Mouse (Mus musculus): ENCODE measurements around the gene Pym1.
A peak's percentile ranks its signal among the peaks of the same experiment; 100 is the strongest.
"Not testable (repeated sequence)": the region's sequence is repeated elsewhere in the genome, so short reads cannot be mapped to it uniquely, and the experiment has no call there.

Pym1 gene

DNA sequence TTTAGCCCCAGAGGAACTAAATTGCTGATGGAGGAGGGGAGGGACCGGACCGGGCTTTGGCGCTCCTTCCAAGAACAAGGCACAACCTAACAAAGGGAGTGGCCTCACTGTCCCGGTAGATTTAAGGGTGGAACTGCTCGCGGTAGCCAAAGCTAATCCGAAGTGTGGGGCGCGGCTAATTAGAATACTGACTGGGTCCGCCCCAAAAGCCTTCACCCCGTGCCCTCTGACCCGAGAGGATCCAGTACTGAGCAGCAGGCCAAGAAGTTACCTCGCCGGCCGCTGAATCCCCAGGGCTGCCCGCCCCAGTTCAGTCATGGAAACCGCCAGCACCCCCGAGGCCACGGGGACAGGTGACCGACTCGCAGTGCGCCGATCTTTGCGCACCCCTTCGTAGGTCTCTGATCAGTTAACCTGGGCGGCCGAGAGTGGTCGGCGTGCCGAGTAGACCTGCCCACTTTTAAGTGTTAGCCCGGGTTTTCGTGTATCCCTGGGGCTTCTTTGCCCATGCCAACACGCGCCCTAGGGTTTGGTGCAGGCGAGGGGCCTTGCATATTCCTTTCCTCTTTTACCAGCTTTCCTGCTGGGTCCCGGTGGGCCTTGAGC, at the start of gene Pym1:
Gene Pym1 (plus strand): TSS at position 244 of the 606 bp plus-strand sequence.
- DNase-seq, result peak; percentile 76

DNA sequence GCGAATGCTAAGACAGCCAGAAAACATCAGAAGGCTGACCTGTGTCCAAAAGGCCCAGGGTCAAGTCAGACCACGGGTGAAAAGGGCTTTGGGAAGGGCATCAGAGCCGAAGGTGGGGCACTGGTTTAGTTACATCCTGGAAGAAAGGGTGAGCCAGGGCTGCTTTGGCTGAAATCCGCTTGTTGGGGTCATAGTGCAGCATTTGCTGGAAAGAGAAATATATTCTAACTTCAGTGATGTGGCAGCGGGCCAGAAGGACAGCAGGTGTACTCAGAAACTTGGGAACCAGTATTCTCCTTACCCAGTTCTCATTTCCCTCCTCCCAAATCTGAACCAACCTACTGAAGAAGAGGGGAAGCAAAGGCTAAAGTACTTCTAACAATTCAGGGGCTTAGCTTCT, 48.7 kb upstream of the Pym1 start:
- no peak for DNase-seq

DNA sequence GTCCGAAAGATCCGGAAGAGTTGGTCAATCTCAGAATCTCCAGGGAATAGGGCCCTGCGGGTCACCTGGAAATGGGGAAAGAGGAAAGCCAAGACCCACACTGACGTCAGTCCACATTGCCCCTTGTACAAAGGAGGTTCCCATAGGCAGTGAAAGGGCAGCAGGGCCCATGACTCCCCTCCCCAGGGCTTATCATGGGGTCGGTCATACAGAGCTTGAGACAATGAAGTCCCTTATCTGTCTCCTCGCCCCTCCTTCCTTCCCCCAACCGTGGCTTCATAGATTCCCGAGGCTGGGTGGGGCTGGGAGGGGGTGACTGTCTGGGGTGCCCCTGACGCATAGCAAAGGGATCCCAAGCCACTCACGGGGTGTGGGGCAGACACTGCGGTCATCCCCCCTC, 48.1 kb upstream of the Pym1 start:
- DNase-seq, result no peak

DNA sequence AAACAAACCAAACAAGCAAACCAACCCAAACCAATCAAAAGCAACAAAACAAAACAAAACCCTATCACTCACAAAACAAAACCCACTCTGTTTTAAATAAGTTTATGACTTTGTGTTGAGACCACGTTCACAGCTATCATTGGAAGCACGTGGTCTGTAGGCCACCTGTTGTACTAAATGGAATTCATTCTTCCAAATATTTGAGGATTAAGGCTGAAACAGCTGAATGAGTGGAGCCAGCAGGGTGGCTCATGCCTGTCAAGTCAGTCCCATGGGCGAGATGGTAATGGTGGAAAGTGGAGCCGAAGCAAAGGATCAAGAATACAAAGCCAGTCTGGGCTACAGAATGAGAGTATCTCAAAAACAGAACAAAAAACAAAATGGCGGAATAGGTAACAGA, 47.0 kb upstream of the Pym1 start:
- DNase-seq, result no peak

DNA sequence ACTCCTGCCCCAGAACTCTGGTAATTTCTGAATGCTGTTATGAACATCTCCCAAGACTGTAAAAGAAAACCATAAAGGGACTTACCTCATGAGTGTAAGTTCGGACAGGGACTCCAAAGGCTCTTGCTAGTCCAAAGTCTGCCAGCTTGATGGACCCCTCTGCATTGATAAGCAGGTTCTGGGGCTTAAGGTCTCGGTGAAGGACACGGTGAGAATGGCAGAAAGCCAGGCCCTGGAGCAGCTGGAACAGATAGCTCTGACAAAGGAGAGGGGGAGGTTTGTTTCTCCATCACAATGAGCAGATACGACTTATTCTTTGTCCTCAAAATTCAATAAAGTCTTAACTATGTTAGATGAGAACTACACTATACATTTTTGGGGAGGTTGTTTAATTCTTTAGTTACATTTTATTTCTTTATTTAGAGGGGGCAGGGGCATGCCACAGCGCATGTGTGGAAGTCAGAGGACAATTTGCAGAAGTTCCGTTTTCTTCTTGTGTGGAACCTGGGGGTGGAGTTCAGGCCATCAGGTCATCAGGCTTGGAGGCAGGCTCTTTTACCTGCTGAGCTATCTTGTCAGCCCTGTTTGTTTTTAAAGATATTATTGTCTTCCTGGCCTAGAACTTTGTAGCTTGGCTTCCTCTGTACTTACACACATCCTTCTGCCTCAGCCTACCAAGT, 45.2 kb upstream of the Pym1 start:
- no peak for DNase-seq

DNA sequence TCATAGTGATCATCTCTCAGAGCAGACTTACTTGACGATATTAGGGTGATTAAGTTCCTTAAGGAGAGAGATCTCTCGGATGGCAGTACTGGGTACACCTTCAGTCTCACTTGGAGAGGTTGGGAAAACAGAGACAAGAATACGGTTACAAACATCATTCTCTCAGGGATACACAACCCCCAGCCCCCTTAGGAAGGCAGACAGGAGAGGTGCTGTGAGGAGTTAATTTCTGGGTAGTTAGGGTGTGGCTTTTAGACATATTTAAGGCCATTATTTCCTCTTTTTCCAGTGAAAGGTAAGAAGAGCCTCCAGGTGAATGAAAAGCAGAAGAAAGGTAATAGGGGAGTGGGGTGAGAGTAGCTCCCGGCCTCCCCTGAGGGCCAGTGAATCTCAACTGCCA, 43.8 kb upstream of the Pym1 start, which contains the start of gene Pmel:
Gene Pmel (plus strand): TSS at position 301 of the 400 bp plus-strand sequence.
- no peak for DNase-seq

DNA sequence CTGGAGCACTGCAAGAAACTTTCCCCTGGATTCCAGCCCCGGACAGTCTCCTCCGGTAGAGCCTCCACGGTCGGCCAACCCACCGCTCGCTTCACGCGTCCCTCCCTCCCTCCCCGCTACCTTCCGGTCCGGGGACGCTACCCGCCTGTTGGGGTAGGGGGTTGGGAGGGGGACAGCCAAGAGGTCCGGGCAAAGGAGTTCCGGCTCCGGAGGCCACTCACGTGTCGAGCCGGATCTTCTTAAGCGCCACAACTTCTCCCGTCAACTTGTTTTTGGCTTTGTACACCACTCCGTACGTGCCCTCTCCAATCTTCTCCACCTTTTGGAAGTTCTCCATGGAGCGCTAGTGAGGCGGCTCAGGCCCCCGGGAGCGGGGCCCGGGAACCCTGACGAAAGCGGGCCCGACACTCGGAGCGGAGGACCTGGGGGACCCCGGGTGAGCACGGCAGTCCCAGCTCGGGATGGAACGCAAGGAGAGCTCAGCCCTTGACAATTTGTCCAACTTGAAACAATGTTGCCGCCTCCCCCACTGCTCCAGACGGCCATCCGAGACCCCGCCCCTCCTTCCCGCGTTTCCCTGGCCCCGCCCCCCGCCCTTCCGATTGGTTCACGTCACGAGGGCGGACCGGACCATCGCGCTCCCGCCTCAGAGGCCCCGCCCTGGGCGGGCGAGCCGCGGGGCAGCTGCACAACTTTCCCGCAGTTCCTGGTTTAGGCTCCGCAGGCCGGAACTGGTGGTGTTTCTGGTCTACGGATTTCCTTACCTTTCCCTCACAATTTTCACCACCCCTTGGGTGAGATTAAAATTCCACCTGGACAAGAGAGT, 43.0 kb upstream of the Pym1 start, which contains the start of gene Cdk2:
Gene Cdk2 (minus strand): TSS at position 541 of the 826 bp plus-strand sequence.
- peak; percentile 94 for DNase-seq

DNA sequence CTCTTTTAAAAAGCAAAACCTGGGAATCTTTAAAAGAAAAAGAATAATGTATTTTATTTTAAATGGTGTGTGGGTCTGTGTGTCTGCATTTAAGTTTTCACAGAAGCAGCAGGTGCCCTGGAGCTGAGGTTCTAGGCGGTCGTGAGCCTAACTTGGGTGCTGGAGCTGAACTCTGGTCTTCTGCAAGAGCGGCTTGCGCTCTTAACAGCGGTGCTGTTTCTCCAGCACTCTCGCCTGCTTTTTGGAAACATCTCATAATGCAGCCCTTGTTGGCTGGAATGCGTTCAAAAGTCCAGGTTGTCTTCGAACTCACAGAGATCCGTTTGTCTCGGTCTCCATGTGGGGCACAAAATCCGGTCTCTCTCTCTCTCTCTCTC, 42.4 kb upstream of the Pym1 start:
- no peak for DNase-seq

DNA sequence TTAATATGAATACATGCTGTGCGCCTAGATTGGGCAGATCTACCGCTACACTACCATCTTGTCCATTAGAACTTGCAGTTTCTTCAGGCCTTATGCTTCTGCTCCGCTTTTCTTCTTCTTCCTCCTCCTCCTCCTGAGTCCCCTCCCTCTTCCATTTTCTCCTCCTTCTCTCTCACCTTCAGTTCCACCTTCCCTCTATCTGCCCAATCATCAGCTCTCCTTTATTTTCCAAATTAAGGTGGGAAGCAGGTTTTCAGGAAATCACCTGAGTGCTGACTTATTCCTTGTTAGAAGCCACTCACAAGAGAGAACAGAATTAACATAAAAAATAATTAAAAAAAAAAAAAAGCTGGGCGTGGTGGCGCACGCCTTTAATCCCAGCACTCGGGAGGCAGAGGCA, 36.4 kb upstream of the Pym1 start:
- DNase-seq, result not testable (repeated sequence)

DNA sequence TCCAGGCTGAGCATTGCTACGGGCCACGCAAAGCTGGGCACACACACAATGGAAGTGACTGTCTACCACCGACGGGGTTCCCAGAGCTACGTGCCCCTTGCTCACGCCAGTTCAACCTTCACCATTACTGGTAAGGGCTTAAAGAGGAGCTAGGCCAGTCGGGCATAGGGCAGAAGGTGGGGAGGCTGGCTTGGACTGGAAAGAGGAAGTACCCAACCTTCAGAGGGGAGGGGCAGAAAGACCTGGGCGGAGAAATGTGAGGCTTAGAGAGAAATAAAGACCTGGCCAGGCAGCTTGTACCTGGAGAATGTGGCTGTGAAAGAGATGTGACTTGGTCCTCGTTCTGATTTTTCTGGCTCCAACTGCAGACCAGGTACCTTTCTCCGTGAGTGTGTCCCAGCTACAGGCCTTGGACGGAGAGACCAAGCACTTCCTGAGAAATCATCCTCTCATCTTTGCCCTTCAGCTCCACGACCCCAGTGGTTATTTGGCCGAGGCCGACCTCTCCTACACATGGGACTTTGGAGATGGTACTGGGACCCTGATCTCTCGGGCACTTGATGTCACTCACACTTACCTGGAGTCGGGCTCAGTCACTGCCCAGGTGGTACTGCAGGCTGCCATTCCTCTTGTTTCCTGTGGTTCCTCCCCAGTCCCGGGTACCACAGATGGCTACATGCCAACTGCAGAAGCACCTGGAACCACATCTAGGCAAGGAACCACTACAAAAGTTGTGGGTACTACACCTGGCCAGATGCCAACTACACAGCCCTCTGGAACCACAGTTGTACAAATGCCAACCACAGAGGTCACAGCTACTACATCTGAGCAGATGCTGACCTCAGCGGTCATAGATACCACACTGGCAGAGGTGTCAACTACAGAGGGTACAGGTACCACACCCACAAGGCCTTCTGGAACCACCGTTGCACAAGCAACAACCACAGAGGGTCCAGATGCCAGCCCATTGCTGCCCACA, 31.8 kb upstream of the Pym1 start:
- peak; percentile 80 for DNase-seq

DNA sequence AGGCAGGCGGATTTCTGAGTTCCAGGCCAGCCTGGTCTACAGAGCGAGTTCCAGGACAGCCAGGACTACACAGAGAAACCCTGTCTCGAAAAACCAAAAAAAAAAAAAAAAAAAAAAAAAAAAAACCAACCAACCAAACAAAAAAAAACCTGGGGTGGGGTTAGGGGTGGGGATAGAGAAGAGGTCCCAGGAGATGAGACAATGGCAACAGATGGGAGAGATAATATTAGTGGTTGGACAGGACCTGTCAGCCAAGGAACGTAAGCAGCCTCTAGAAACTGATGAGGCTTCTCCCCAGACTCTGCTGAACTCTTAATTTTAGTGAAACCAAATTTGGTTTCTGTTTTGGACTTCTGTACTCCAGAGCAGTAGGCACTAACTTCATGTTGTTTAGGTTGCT, 22.2 kb upstream of the Pym1 start:
- DNase-seq, result not testable (repeated sequence)

DNA sequence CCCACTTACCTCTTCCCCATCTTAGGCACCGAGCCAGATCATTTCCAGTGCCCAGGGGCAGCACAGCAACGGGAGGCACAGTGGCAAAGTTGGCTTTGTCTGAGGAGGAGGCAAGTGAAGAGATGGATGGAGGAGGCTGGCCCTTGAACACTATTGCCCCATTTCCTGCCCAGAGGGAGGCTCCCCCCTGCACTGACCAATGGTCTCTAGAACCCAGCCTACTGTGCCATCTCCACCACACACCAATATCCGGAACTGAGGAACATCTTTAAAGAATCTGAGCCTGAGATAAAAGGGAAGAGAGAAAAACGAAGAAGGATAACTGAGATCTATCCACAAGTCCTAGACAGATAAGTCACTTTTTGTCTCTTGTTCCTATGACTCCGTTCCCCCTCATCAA, 19.6 kb upstream of the Pym1 start:
- DNase-seq, result no peak

DNA sequence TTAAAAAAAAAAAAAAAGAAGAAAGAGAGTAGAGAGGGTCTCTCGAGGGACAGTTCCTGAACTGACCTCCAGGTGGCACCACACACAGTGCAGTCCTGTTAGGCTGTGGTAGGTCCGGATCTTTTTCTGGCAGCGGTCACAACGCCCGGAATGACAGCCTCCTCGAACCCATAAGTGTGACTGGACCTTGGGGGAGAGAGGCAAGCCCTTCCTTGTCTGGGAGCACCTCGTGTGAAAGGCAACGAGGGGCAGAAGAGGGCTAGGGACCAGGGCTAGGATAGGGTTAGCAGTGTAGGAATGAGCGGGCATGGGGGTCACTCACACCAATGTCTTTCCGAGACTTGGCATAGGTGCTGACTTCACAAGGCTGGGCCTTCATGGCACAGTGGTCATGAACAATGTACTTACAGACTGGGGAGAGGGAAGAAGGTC, 16.7 kb upstream of the Pym1 start:
- DNase-seq, result peak; percentile 69

DNA sequence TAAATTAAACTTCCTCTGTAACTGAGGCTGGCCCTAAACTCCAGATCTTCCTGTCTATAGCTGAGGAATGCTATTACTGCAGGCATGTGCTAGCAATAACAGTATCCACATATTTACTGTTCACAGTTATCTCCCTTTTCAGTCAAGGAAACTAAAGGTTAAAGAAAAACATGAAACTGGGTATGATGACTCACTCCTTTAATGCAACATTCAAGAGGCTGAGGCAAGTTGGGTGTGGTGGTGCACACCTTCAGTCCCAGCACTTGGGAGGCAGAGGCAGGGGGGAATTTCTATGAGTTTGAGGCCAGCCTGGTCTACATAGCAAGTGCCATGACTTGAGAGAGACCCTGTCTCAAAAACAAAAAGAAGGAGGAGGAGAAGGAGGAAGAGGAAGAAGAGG, 15.7 kb upstream of the Pym1 start:
- DNase-seq, result no peak

DNA sequence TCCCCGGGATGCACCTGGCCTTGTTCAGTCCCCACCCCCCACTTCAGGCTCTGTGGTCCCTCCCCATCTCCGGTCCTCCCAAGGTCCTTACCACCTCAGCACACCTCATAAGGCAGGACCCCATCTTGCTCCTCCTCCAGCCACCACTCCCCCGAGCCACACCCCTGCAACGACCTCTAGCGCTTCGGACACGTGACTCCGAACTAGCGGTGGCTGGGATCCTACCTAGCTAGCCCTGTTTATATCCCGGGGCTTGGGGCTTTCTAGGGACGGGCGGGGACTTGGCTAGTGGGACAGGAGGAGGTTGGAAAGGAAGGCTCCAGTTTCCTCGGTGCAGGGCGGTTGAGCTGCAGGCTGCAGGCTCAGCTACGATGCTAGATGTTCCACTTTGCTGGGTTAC, 10.3 kb upstream of the Pym1 start:
- DNase-seq, result no peak

DNA sequence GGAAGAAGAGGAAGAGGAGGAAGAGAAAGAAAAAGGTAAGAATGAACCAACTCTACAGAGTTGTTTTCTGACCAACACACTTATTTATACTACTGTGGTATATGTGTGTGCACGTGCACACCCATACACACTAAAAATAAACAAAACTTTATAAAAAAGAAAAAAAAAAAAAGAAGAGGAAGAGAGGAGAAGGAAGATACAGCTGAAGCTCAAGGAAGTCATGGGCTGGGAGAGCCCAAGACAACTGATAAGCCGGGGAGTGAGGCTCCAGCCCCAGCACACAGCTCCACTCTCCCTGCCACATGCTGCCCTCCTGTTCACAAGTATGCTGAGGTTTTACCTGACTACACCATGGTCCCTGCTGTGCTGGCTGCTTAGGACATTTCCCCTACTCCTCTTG, 7.4 kb upstream of the Pym1 start:
- no peak for DNase-seq

DNA sequence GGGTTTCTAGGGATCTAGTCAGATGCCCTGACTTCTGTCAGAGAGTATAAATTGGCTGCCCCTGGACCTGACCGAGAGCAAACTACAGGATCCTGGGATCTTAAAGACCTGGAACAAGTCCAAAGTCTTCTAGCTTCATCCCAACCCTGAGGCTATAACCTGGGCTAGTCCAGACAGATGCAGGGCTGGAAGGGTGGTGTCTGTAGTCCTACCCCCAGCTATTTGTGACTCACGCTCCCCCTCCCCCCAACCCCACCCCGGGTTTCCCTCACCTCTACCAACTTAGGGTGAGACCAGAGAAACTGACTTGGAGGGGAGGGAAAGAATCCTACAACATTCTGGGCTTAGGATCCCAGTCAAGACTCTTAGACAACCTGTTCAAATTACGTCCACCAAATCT, 5.1 kb upstream of the Pym1 start:
- no peak for DNase-seq

DNA sequence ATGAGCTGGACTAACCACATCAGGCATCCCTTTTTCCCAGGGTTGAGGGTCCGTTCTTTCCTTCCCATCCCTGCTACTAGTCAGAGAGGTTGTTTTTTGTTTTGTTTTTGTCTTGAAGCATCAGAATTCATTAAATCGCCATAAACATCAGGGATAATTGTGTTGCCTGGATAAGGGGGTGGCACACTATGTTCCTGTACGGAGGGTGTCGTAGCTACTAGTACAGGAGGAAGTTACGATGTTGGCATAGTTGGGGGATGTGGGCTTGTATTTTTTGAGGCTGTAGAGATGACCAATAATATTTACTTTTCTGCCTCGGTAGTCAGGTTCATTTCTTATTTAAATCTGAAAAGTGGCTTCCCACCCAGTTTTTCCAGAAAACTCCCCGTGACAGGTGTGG, 4.5 kb upstream of the Pym1 start:
- no peak for DNase-seq

DNA sequence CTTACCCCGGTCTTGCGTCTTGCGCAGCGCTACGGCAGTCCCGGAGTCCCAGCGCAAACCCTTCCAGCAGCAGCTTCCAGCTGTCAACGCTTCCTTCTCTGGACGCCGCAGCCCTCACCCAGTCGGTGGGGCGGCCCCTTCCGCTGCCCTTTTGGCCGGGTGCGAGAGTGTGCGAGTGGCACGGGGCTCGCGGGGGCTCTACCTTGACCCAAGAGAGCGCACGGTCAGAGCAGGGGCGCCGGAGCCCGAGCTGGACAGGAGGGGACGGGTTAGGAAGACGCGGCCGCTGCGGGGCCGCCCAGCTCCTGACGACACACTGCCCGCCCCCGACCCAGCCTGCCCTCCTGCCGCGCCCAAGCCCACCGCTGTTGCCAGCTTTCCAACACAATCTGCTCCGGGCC, 3.9 kb upstream of the Pym1 start:
- DNase-seq, result peak; percentile 77

DNA sequence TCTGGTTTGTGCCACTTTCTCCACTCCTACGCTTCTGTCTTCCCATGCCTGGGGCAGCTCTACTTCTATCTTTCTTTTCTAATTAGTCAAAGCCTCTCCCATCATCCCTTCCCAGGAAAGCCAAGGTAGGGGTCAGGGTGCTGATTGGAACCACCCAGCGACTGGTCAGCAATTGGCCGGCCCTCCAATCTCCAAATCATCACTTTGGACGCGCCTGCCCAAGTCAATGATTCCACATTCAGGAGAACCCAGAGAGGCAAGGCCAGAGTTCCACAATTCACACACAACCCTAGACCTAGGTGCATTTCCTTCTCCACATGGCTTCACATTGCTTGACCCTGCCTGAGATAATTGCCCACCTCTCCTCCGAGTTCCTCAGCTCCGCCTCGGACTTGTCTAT, 3.5 kb upstream of the Pym1 start:
- no peak for DNase-seq

DNA sequence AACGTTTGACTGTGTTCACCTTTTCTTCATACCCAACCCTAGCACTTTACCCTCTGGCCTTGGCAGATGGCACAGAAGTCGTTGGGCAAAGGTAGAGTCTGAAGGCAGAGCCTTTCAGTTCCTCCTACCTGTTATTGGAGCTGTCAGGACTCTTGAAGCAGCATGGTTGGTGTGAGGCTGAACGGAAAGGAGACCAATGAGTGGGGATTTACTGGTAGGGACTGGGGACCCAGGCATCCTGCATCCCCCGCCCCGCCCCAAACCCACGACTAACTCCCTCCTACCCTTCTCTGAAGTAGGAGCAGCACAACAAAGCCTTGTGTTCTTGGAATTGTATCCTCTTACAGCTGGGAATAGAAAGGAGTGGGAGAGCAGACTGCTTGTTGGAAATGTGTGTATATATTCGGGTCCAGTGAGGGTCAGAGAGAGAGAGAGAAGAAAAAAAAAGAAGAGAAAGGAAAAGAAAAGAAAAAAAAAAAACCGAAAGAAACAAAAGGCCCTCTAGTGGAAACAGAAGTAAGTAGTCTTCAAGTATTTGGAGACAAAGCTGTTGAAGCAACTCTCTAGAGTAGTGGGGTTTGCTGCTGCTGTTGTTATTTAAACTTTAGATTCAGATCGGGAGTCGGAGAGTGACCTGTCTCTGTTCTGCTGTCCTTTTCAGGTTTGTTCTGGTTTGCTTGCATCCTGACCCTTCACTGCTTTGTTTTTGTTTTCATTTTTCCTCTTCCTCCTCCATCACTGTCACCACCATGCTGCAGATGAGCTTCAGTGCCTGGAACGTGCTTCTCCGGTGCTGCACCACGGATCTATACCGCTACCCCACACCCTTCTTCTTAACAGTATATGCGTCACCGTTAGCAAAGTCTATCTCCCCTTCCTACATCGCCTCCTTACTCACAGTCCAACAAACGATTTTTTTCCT, 2.7 kb upstream of the Pym1 start, which contains the start of gene Dgka:
Gene Dgka (minus strand): TSS at position 176 of the 922 bp plus-strand sequence.
- DNase-seq, result peak; percentile 81
